Mouse (Mus musculus) liver (tissue): Measurements from ENCODE around the gene Haao.

ENCODE experiments used
- DNase-seq: peaks from one replicate; pipeline ENCODE4 v3.0.0-alpha.2; 2020; ENCODE audit warnings: mixed read lengths

Haao gene

DNA sequence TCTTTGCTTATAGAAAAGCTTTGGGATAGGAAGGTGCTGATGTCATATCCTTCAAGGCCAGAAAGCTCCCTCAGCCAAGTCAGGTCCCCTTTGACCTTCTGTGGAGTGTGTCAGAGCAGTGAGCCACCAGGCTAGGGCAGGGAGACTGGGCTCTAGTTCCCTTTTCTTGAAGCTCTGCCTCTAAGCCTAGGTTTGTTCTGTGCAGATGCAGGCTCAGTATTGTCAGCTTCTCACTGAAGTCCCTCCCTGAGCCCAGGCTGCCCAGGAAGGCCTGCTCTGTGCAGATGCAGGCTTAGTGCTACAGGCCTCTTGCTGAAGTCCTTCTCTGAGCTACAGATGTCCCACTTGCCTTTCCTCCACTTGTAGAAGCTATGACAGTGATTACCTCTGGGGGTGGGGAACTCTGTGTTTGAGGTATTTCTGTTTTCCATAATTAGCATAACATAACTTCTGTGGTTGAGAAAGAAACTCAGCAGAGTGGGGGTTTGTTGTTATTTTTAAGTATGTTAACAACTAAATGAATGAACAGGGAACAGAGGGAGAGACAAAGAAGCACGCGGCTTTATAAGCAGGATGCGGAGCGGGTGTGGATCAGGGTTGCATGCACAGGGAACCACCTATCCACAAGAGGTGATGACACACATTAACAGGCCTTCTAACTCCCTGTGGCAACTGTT lies 17.0 kb downstream of the Haao start:
- DNase-seq = no peak

- DNase-seq = no peak
These were observed 18.4 kb downstream of the Haao start for GRCm38 (mm10) chr17:83829356-83829755.

DNA sequence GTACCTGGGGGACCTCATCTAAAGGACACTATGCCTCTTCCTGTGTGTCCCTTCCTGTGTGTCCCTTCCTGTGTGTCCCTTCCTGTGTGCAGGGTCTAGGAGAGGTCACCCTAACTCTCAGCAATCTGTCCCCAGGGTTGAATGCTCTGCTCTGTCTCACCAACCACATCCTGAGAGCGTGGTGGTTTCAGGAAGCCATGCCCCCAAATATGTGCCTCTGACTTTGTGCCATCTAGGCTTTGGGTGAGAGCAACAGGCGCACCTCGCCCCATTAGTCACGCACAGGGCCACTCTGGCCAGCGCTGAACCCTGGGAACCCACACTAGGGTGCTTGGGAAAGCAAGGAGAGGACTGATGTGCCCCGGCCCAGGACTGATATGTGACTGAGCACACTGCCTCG lies 23.9 kb downstream of the Haao start:
- DNase-seq = no peak

GRCm38 (mm10) chr17:83821876-83822275 lies 25.9 kb downstream of the Haao start:
- DNase-seq = no peak

DNA sequence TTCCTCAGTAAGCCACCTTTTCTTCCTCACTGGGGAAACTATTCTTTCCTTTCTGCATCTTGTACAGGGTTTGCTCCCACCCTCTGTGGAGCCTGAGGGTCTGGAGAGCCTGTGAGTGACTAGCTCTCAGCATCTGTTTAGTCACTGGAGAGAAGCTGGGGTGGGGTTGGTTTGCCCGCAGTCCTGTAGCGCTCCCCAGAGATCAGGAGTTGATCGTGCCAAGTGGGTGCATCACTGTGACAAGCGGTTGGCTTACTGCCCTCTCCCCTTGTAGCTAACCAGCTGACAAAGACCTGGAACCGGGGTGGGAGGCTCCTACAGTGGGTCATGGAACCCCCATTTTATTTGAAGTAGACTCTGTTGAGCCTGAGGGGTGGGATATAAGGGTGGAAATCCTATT lies 27.1 kb downstream of the Haao start:
- DNase-seq = no peak

DNA sequence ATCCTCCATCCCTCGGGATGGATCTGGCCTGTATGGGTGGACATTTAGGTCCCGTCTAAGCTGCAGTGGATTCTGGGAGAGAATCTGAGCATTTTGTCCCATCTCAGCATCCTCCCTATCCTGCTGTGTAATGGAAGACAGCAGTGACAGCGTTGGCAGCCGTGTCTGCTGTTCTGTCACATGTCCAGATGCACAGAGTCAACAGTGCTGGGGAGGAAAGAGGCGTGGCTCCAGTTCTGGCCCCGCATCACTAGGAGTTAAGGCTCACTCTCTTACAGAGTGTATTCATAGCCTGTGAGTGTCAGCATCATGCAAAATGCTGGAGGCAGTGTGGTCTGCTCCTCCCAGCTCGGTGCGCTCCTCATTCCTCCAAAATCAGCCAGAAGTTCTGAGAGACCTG lies 28.3 kb downstream of the Haao start:
- DNase-seq = no peak

DNA sequence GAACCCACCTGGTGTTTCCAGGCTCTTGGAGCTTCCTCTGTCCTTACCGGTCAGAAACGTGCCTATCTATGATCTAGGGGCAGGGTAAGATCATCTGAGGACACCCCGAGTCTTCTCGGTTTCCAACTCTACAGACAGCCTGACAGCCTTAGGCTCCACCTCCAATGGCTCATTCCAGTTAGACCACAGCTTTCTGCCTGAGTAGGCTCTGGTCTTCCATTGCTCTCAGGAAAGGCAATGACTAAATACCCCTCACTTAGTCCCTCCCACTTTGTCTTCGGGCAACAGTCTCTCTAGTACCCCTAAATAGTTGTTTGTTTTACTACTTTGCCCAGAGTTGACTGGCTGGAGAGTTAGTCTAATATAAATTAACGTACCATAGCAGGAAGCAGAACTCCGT lies 30.8 kb downstream of the Haao start:
- DNase-seq = no peak

GRCm38 (mm10) chr17:83813050-83813449 lies 34.7 kb downstream of the Haao start:
- no peak for DNase-seq

- DNase-seq = no peak
These were observed 35.4 kb downstream of the Haao start for GRCm38 (mm10) chr17:83812200-83812944.

DNA sequence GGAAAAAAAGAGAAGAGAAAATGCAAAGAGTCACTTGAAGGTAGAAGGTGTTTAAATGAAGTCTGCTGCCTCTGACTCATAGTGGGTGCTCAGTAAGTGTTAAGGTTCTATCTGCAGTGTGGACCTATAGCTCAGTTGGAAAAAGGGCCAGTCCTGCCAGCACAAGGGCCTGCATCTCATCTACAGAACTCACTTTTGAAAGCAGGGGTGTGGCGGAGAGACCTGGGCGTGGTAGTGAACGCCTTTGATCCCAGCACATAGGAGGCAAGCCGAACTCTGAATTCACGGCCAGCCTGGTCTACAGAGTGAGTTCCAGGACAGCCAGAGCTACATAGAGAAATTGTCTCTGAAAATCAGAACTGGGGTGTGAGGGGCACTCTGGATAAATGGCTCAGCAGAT lies 37.5 kb downstream of the Haao start:
- peak; percentile 81 for DNase-seq

- DNase-seq = peak; percentile 88
These were observed 38.5 kb downstream of the Haao start for GRCm38 (mm10) chr17:83809197-83809829.

DNA sequence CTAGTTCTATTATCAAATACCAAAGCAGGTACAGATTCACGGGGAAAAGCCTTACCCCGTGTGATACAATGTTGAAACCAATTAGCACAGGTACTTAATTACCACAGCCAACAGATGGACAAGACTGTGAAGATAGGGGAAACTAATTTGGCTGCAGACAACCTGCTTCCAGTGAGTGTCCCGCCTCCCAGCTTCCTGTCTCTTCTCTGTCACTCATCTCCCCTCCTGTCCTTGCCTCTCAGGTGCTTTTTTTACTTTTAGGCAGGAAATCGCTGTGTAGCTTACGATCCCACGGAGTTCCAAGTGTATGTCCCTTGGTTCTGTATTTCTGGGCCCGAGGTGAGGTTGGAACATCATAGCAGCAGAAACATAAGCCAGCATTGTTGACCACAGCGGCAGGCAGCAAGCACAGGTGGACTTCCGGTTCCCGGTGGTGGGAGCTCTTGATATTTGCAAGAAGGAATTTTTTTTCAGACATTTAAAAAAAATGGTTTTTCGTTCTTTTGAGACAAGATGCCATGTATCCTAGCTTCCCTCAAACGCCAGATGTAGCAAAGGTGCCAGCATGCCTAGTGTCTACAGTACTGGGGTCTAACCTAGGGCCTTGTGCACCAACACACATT lies 39.2 kb downstream of the Haao start:
- DNase-seq = no peak

GRCm38 (mm10) chr17:83807778-83808398 lies 39.9 kb downstream of the Haao start:
- peak; percentile 84 for DNase-seq

DNA sequence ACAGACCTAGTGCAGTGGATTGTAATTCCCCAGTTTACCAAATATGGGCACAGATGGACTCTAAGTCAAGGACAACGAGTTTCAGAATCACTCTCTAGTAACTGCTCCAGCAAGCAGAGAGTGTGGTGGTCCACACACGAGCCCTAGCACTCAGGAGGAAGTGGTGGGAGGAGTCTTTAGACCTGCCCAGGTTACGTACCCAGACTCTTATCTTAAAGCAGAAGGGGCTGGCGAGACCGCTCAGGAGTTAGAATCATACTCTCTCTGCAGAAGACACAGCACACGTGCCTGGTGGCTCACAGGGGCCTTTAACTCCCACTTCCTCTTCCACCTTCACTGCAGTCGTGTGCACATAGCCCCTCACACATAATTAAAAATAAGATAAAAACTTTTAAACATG lies 40.4 kb downstream of the Haao start:
- DNase-seq = peak; percentile 46

DNA sequence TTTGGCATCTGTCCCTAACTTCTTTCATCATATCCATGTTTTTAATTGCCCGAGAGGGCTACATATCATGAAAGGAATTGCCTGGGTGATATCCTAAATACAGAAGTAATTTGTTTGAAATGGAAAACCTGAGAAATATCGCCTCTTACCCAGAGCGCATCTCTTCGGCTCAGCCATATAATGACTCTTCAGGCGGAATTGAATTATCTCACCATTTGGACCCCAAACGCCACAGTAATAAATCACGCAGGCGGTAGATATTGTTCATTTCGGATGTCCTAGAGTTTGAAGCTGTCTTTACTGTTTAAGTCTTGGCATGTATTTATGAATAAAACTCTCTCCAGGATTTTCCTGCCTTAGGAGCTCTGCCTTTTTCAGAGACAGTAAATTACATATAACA lies 42.7 kb downstream of the Haao start:
- DNase-seq = no peak

DNA sequence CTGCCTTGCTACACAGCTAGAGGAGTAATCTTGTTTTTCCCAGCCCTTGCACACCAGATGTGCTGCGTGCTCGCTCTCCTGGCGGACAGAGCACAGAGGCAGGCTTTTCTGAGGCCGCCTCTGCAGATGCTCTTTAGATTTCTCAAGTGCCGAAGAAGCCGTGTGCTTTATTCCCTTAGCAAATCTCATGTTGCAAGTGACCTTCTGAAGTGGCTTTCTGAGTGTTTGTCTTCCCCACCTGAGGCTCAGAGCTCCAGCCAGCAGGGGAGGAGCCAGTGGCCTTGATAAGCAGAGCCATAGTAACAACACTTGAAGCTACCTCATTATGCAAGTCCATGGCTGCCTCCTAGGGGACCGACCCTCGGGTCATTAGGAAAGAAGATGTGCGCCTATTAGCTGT lies 43.8 kb downstream of the Haao start:
- DNase-seq = no peak

- no peak for DNase-seq
These were observed 48.2 kb downstream of the Haao start for GRCm38 (mm10) chr17:83799506-83800050.

- no peak for DNase-seq
These were observed 52.6 kb downstream of the Haao start for GRCm38 (mm10) chr17:83795121-83795520.

- DNase-seq = no peak
These were observed 55.4 kb downstream of the Haao start for GRCm38 (mm10) chr17:83792388-83792787.

DNA sequence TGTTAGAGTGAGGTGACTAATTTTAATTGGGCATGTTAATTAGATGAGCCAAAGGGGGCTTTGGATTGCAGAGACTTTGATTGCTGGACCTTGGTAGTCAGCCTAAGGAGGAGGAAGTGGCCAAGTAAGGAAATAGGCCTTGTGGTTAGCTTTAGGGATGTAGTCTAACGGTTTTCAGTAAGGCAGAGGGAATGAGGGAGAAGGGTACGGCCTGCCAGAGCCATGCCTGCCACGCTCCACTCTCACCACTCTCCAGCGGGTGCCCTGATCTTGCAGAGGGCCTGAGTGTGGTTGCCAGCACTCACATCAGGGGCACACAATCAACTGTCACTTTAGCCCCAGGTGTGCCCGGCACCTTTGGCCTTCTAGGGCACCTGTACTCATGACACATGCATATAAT lies 57.6 kb downstream of the Haao start:
- no peak for DNase-seq

DNA sequence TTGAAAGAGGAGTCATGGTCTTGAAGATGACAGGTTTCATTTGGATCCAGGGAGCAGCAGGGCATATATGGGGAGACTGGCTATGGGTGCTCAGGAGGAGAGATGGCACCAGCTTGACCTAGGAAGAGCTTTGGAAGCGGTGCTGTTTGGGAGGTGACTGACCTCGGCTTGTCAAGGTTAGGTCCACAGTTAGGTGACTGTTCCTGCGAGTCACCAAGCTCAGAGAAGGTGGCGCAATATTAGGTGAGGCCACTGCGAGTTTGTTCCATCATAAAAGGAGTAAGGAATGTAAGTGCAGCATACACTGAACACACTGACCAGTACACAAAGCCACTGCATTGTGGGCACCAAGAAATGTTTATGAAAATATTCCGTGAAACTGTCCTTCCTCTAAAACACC lies 61.3 kb downstream of the Haao start:
- no peak for DNase-seq

GRCm38 (mm10) chr17:83782740-83783139 lies 65.0 kb downstream of the Haao start:
- no peak for DNase-seq
